Mouse (Mus musculus) frontal cortex, postnatal 36 days (tissue): ENCODE data around the gene Cryz.

Experiments used
- DNase-seq, 2 experiments: peaks; one replicate each; pipeline ENCODE4 v3.0.0; 2022; ENCODE audit warnings: low spot score in 2 of 2

Cryz gene

DNA sequence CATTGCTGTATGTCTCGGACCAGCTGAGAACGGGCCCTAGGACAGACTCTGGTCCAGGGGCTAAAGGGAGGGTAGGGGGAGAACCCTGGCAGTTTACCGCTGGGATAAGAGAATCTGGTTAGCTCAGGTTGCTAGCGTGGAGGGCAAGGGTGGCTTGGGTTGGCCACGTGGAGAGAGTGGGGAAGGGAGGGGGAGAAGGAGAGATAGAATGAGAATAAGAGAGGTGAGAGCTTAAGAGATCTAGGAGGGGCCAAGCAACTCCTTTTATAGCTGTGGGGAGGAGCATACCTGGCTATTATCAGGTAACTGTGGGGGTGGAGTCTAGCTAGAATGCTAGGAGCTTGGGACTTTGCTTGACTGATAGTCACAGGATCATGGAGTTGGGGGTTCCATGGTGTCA is 74.5 kb downstream of the Cryz start:
- DNase-seq = no peak
